Mouse (Mus musculus): ENCODE data around the gene Il11ra1. TPM values are rescaled to one million over a fixed set of nuclear protein-coding genes. Genes with fewer than 3 reads are reported as not detected.

Il11ra1 gene
- polyA plus RNA-seq, 1 experiment from 2014 or later = 36.0 TPM

Other genes with a start within 250 kb of the Il11ra1 start
- 5.3 and 5.5 TPM in 2 replicates for gene Kif24, start 235.1 kb upstream of the Il11ra1 start, polyA plus RNA-seq (2015; fragmentation: Nextera tagmentation; extraction: Ambion mirVana)
- gene Nudt2, start 234.8 kb upstream of the Il11ra1 start, polyA plus RNA-seq (2015; fragmentation: Nextera tagmentation; extraction: Ambion mirVana) = 20.2 and 22.3 TPM in 2 replicates
- gene AI464131, start 196.9 kb upstream of the Il11ra1 start, polyA plus RNA-seq (2015; fragmentation: Nextera tagmentation; extraction: Ambion mirVana) = 1.3 and 1.5 TPM in 2 replicates
- gene 1110017D15Rik, start 182.7 kb upstream of the Il11ra1 start, polyA plus RNA-seq (2015; fragmentation: Nextera tagmentation; extraction: Ambion mirVana) = not detected in 2 replicates
- gene Fam219a, start 130.5 kb upstream of the Il11ra1 start, polyA plus RNA-seq (2015; fragmentation: Nextera tagmentation; extraction: Ambion mirVana) = 0.48 and 0.88 TPM in 2 replicates
- 4.0 and 4.8 TPM in 2 replicates for gene Dnaic1, start 130.2 kb upstream of the Il11ra1 start, polyA plus RNA-seq (2015; fragmentation: Nextera tagmentation; extraction: Ambion mirVana)
- 2.3 and 3.3 TPM in 2 replicates for gene Enho, start 59.7 kb upstream of the Il11ra1 start, polyA plus RNA-seq (2015; fragmentation: Nextera tagmentation; extraction: Ambion mirVana)
- gene Cntfr, start 2.9 kb upstream of the Il11ra1 start, polyA plus RNA-seq (2015; fragmentation: Nextera tagmentation; extraction: Ambion mirVana) = 0.25 and 0.31 TPM in 2 replicates
- gene Rpp25l, start 13.5 kb downstream of the Il11ra1 start, polyA plus RNA-seq (2015; fragmentation: Nextera tagmentation; extraction: Ambion mirVana) = 29.8 and 31.9 TPM in 2 replicates
- gene Dctn3, start 23.2 kb downstream of the Il11ra1 start, polyA plus RNA-seq (2015; fragmentation: Nextera tagmentation; extraction: Ambion mirVana) = 64.1 and 67.2 TPM in 2 replicates
- gene Arid3c, start 31.2 kb downstream of the Il11ra1 start, polyA plus RNA-seq (2015; fragmentation: Nextera tagmentation; extraction: Ambion mirVana) = not detected in 2 replicates
- 29.9 and 36.0 TPM in 2 replicates for gene Galt, start 55.2 kb downstream of the Il11ra1 start, polyA plus RNA-seq (2015; fragmentation: Nextera tagmentation; extraction: Ambion mirVana)
- 47.3 and 59.1 TPM in 2 replicates for gene Sigmar1, start 56.2 kb downstream of the Il11ra1 start, polyA plus RNA-seq (2015; fragmentation: Nextera tagmentation; extraction: Ambion mirVana)
- 7.3 and 8.2 TPM in 2 replicates for gene Ccl27a, start 74.3 kb downstream of the Il11ra1 start, polyA plus RNA-seq (2015; fragmentation: Nextera tagmentation; extraction: Ambion mirVana)
- gene Gm21541, start 203.6 kb downstream of the Il11ra1 start, polyA plus RNA-seq (2015; fragmentation: Nextera tagmentation; extraction: Ambion mirVana) = not detected in 2 replicates
- 0.21 and 0.37 TPM in 2 replicates for gene Gm20878, start 241.6 kb downstream of the Il11ra1 start, polyA plus RNA-seq (2015; fragmentation: Nextera tagmentation; extraction: Ambion mirVana)